Mouse (Mus musculus): ENCODE data around the gene Gm20683. TPM values are rescaled to one million over a fixed set of nuclear protein-coding genes. Genes with fewer than 3 reads are reported as not detected.

Gm20683 gene
- polyA plus RNA-seq, 1 experiment from 2014 or later = 2.7 TPM

GRCm38 (mm10) chr17:25818851-25819780, 22.4 kb downstream of the Gm20683 start:
- no peak overlapping the region for H3K27ac ChIP-seq
- peak overlapping the region; percentile 30 for H3K4me2 ChIP-seq (ENCODE audit: low read length)
- no peaks in the 10 kb centered on the region for H3K9me3 ChIP-seq (replicated peaks; ENCODE audit: low read length)
- H3K4me1 ChIP-seq (replicated peaks; ENCODE audit: insufficient read depth, low read length) = peaks cover 4% of the 10 kb centered on the region
- H3K27me3 ChIP-seq (ENCODE audit: insufficient read depth, low read length) = peaks cover 15% of the 10 kb centered on the region
- no peak overlapping the region for H3K9ac ChIP-seq (ENCODE audit: low read depth, low read length)
- no peak for TF ChIP-seq CTCF (IDR thresholded peaks at IDR 0.05; ENCODE audit: low read depth)
- H3K36me3 ChIP-seq (ENCODE audit: insufficient read depth, low read length) = no peaks in the 10 kb centered on the region
- DNase-seq (ENCODE audit: low spot score) (no peak), ATAC-seq (replicated peaks; ENCODE audit: low FRiP score, low read depth) (peak; percentile 30; the same call in 1 of the 2 replicates)
- H3K4me3 ChIP-seq (replicated peaks; ENCODE audit: low read depth, low read length) = no peak overlapping the region; the same call in 1 of the 2 replicates
- WGBS = 8% methylated on average over 46 of the region's 46 CpGs

GRCm38 (mm10) chr17:25817662-25818061, 23.9 kb downstream of the Gm20683 start:
- Histone ChIP-seq H3K4me2 (ENCODE audit: low read length) (no peak overlapping the region), H3K9ac (ENCODE audit: low read depth, low read length) (no peak overlapping the region), H3K27ac (no peak overlapping the region), H3K36me3 (ENCODE audit: insufficient read depth, low read length) (no peaks in the 10 kb centered on the region), H3K9me3 (replicated peaks; ENCODE audit: low read length) (no peaks in the 10 kb centered on the region), H3K27me3 (ENCODE audit: insufficient read depth, low read length) (peaks cover 15% of the 10 kb centered on the region), H3K4me1 (replicated peaks; ENCODE audit: insufficient read depth, low read length) (no peaks in the 10 kb centered on the region; the same call in 1 of the 2 replicates), H3K4me3 (replicated peaks; ENCODE audit: low read depth, low read length) (no peak overlapping the region)
- 87% methylated on average over 11 of the region's 11 CpGs for WGBS
- no peak for TF ChIP-seq CTCF (IDR thresholded peaks at IDR 0.05; ENCODE audit: low read depth)
- ATAC-seq (replicated peaks; ENCODE audit: low FRiP score, low read depth) = no peak
- no peak for DNase-seq (ENCODE audit: low spot score)

- WGBS = 0% methylated on average over 20 of the region's 20 CpGs
- Histone ChIP-seq H3K9me3 (replicated peaks; ENCODE audit: low read length) (no peaks in the 10 kb centered on the region), H3K4me3 (replicated peaks; ENCODE audit: low read depth, low read length) (no peak overlapping the region), H3K27ac (no peak overlapping the region), H3K4me1 (replicated peaks; ENCODE audit: insufficient read depth, low read length) (no peaks in the 10 kb centered on the region; the same call in 1 of the 2 replicates), H3K36me3 (ENCODE audit: insufficient read depth, low read length) (no peaks in the 10 kb centered on the region), H3K4me2 (ENCODE audit: low read length) (no peak overlapping the region), H3K9ac (ENCODE audit: low read depth, low read length) (no peak overlapping the region), H3K27me3 (ENCODE audit: insufficient read depth, low read length) (peaks cover 11% of the 10 kb centered on the region; the same call in 1 of the 2 replicates)
- ATAC-seq (replicated peaks; ENCODE audit: low FRiP score, low read depth) = peak; percentile 50; the same call in 1 of the 2 replicates
- peak; percentile 70 for TF ChIP-seq CTCF (IDR thresholded peaks at IDR 0.05; ENCODE audit: low read depth)
- DNase-seq (ENCODE audit: low spot score) = peak; percentile 96
Observed at GRCm38 (mm10) chr17:25813471-25813870, 28.1 kb downstream of the Gm20683 start.

- no peak for ATAC-seq (replicated peaks; ENCODE audit: low FRiP score, low read depth)
- no peak overlapping the region for H3K27ac ChIP-seq
- no peak overlapping the region for H3K4me3 ChIP-seq (replicated peaks; ENCODE audit: low read depth, low read length)
- no peak for TF ChIP-seq CTCF (IDR thresholded peaks at IDR 0.05; ENCODE audit: low read depth)
- H3K9me3 ChIP-seq (replicated peaks; ENCODE audit: low read length) = no peaks in the 10 kb centered on the region
- H3K27me3 ChIP-seq (ENCODE audit: insufficient read depth, low read length) = peaks cover 11% of the 10 kb centered on the region; the same call in 1 of the 2 replicates
- H3K9ac ChIP-seq (ENCODE audit: low read depth, low read length) = no peak overlapping the region
- no peaks in the 10 kb centered on the region for H3K36me3 ChIP-seq (ENCODE audit: insufficient read depth, low read length)
- DNase-seq (ENCODE audit: low spot score) = no peak
- WGBS = 72% methylated on average over 4 of the region's 4 CpGs
- H3K4me2 ChIP-seq (ENCODE audit: low read length) = no peak overlapping the region
- H3K4me1 ChIP-seq (replicated peaks; ENCODE audit: insufficient read depth, low read length) = no peaks in the 10 kb centered on the region; the same call in 1 of the 2 replicates
Observed at GRCm38 (mm10) chr17:25810890-25811289, 30.7 kb downstream of the Gm20683 start.

GRCm38 (mm10) chr17:25809606-25810340, 31.8 kb downstream of the Gm20683 start:
- 9% methylated on average over 25 of the region's 25 CpGs for WGBS
- Histone ChIP-seq H3K36me3 (ENCODE audit: insufficient read depth, low read length) (no peaks in the 10 kb centered on the region), H3K4me3 (replicated peaks; ENCODE audit: low read depth, low read length) (peak overlapping the region; percentile 60), H3K27ac (no peak overlapping the region), H3K27me3 (ENCODE audit: insufficient read depth, low read length) (peaks cover 11% of the 10 kb centered on the region; the same call in 1 of the 2 replicates), H3K9me3 (replicated peaks; ENCODE audit: low read length) (no peaks in the 10 kb centered on the region), H3K4me2 (ENCODE audit: low read length) (peak overlapping the region; percentile 94), H3K9ac (ENCODE audit: low read depth, low read length) (peak overlapping the region; percentile 51), H3K4me1 (replicated peaks; ENCODE audit: insufficient read depth, low read length) (no peaks in the 10 kb centered on the region; the same call in 1 of the 2 replicates)
- ATAC-seq (replicated peaks; ENCODE audit: low FRiP score, low read depth) = no peak
- TF ChIP-seq CTCF (IDR thresholded peaks at IDR 0.05; ENCODE audit: low read depth) = no peak
- no peak for DNase-seq (ENCODE audit: low spot score)

Data from kidney, postnatal 0 days (tissue).